Mouse (Mus musculus) subcutaneous adipose tissue, adult 2 months (tissue): ENCODE data around the gene Erg28. TPM values are rescaled to one million over a fixed set of nuclear protein-coding genes. Genes with fewer than 3 reads are reported as not detected.

ENCODE experiments used
- polyA plus RNA-seq: library from polyadenylated mRNA; depleted of rRNA; stranded (reverse); fragments of >200 nt; gene quantifications from 2 replicates; pipeline ENCODE4 v1.2.3, GENCODE M21; 2012; ENCODE audit warnings: low replicate concordance; rRNA removed

Gene Erg28
- polyA plus RNA-seq, result 25.9 and 43.5 TPM in 2 replicates

DNA sequence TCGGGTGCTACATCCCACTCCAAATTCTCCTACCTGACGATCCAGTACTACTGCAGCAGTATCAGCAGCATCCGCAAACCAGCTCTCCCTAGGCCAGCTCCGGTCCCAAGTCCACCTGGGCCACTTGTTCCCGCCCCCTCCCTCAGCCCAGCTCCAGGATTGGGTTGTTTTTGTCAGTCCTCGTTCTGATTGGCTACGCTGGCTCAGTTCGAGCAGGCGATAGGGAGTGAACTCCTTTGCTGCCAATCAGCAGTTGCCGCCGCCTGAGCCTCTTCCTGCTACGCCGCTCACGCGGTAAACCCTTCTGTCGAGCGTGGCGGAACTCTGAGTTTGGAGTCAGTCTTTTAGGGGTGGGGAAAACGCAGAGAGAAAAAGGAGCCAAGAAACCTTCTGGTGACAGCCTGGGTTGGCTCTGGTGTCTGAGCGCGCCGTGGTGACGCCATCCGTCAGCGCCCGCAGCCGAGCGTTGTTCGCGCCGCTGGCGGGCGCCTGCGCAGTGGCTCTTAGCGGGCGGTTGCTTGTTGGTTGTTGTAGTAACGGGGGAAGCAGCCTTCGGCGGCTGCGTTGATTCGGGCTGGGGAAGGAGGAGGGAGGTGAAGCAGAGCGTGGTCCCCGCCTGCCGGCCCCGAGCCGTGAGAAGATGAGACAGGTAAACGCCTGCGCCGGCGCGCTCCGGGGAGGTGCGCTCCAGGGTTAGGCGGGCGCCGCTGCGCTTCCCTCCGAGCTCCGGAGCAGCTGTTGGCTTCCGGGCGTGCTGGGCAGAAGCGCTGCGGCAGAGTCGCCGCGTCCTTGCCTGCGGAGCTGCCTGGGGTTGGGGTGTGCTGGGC, at the start of gene Erg28, which contains the start of gene Ttll5:
Gene Erg28, minus strand, starts transcription at position 113 of the 827 bp plus-strand sequence.
Gene Ttll5, plus strand, starts transcription at position 222 of the 827 bp plus-strand sequence.

Other genes starting within 250 kb of the Erg28 start
- 14.6 and 19.2 TPM in 2 replicates for gene Jdp2, start 225.5 kb downstream of the Erg28 start, polyA plus RNA-seq
- gene Batf, start 137.9 kb downstream of the Erg28 start, polyA plus RNA-seq, result 1.9 and 9.9 TPM in 2 replicates
- gene Flvcr2, start 78.0 kb downstream of the Erg28 start, polyA plus RNA-seq, result 2.4 and 4.5 TPM in 2 replicates
- gene Ttll5, start 109 bp upstream of the Erg28 start, polyA plus RNA-seq, result 13.0 and 14.8 TPM in 2 replicates